Mouse (Mus musculus): ENCODE data around the gene BC034090.

BC034090 gene

DNA sequence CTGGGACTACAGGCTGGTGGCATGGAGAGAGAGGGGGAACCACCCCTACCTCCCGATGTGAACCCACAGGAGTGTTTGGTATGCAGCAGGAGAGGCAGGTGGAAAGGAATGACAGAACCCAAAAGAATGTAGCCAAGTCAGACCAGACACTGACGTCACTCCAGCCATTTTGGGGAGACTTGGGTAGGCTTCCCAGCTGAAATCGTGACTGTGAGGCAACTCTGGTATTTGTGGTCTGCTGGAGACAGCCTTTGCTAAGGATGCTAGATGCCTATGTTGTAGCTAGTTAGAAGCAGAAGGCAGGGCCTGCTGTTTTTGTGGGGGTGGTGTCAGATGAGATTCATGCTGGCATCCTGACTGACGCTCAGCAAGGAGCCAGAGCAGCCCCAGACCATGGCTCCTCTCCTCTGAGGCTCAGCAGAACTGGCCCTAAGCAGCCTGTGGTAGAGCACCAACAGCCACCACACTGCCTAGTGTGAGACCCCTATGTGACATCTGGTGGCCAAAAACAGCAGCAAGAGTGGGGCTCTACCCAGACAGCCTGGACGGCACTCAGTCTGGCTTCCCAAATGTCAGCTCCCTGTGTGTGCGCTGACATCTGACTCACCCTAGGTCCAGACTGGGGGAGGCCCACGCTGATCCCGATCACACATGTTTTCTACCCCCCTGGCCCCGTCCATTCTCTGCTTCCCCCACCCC, 29.0 kb downstream of the BC034090 start:
- DNase-seq (ENCODE audit: low spot score) = no peak

DNA sequence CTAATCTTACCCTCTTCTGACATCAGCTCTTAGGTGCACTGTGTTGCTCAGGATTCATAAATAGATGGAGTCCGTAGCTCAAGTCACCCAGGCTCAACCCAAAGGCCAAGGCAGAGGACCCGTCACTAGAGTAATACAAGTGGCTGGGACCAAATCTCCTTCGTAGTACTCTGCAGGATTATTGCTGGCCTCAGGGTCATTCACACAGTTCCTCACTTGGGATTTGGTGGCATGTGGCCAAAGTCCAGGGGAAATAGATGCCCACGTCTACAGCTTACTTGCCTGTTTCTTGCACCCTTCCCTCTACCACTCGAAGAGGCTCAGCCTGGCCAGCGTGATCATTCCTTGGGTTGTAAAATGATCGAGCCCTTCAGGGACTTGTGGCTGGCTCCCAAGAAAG, 30.3 kb downstream of the BC034090 start:
- no peak for DNase-seq (ENCODE audit: low spot score)

DNA sequence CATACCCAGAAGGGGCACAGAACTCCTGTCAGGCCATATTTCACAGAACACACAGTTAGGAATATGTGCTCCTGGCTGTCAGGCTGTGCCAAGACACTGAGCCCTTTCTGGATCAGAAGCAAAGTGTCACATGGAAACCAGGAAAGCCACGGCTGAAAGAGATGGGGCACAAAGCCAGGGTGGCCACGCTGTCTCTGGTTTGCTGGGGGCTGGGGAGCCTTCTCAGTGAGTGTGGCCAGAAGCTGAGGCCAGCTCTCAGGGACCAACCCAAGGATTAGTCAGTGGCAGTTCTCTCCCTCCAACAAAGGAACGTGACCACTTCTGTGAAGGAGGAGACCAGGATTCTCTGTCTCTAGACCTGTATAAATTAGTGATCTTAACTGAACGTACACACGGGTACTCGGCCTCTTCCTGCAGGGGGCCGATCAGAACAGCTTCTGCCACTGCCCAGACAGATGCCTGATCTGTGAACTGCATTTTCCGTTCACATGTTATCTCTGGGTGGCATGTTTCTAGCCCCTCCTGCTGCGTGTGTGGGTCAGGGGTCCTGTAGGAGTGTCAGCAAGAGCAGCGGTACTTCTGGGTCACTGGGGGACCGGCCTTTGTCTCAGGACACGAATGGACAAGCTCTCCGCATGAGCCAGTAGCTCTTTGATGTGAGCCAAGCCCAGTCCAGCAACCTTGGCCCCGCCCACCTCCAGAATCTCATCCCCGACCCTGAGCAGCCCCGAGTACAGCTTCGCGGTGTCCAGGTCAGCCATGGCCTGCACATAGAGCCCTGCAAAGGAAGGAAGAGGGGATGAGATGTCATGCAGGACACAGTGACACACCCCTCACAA, 31.1 kb downstream of the BC034090 start:
- DNase-seq (ENCODE audit: low spot score) = no peak

DNA sequence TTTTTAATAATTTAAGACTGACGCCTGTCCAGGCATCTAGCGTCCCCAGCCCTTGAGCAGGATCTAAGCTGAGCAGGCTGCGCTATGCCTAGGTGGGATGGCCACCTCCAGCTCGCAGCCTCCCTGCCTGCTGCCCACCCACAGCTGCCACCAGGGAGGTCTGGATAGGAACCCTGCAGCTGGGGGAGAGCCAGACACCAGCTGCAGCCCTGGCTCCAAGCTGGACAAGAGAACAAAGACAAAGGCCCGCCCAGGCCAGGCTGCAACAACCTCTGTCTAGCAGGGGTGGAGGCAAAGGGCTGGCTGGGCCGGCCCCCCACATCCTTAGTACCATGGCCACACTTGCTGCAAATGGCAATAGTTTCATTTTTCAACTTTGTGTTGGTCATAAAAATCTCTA, 31.8 kb downstream of the BC034090 start:
- DNase-seq (ENCODE audit: low spot score) = no peak

DNA sequence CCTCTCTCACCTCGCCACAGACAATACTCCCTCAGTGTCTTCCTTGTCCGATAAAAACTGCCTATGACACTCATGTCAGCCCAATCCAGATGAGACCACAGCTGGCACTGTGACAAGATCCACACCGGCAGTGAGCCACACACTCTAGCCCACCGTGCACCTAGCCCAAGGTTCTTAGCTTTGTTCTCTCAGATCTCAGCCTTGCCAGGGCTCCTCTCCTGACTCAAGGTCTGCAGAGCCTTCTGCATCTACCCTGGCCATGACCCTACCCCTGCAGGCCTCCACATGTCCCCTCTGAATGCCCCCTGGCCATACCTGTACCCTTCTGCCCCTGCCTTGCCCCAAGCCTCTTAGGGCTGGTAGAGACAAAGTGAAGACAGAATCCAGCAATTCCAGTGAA, 32.2 kb downstream of the BC034090 start:
- DNase-seq (ENCODE audit: low spot score) = no peak

DNA sequence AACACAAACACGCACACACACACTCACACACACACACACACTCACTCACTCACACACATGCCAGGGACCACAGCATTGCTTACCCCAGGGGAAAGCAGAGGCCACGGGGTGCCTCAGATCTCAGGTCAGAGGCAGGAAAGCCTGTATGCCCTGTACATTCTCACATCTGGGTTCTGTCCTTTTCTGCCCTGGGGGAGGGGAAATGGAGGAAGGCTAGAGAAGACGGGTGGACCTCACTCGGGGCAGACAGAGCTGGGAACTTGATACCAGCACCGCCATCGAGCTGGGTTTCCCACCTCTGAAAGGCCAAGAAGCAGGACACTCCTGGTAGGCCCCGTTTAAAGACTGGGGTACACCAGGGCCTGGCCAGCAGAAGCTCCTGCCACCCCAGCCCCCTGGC, 33.2 kb downstream of the BC034090 start:
- DNase-seq (ENCODE audit: low spot score) = no peak

DNA sequence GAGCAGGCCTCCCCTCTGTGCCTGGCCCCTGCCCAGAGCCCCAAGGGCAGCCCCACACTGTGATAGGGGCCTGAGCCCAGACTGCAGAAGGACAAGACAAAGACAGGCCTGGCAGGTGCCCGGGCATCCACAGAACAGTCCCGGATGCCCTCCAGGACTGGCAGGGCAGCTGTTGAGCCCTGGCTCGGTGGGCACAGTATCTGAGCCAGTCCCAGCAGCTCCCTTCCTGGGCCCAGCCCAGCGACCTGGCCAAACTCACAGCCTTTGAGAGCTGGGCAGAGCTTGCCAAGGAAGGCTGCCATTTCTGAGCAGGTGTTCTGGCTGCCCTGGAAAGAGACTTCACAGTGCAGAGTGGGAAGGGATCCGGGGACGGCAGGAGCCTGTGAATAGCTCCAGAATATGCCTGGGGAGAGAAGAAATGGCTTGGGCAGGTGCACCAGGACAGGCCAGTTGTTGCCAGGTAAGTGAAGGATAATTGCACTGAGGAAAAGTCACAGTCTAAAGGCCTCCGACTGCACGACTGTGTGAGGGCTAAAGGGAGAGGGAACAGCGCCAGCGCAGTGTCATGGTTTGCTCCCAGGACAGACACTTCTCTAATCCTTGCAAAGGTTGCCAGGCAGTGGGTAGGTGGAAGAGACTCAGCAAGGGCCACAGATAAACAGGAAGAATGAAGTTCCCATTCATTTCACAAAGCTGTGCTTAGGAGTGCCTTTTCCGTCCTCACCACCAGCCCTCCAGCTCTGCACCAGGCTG, 34.1 kb downstream of the BC034090 start:
- no peak for DNase-seq (ENCODE audit: low spot score)

DNA sequence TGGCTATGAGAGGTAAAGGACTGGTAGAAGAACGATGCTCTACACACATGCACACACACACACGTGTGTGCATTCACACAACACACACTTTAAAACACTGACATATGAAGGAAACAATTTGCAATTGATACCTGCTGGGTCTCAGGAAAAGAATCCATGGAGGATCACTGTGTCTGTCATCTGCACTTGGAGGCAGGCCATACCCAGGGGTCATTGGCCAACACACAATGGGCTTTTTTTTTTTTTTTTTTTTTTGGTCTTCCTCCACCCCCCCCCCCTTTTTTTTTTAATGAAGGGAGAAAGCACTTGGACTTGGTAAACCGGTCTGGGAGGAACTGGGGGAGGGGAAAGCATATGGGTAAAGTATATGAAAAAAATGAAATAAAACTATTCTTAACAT, 36.4 kb downstream of the BC034090 start:
- no peak for DNase-seq (ENCODE audit: low spot score)

DNA sequence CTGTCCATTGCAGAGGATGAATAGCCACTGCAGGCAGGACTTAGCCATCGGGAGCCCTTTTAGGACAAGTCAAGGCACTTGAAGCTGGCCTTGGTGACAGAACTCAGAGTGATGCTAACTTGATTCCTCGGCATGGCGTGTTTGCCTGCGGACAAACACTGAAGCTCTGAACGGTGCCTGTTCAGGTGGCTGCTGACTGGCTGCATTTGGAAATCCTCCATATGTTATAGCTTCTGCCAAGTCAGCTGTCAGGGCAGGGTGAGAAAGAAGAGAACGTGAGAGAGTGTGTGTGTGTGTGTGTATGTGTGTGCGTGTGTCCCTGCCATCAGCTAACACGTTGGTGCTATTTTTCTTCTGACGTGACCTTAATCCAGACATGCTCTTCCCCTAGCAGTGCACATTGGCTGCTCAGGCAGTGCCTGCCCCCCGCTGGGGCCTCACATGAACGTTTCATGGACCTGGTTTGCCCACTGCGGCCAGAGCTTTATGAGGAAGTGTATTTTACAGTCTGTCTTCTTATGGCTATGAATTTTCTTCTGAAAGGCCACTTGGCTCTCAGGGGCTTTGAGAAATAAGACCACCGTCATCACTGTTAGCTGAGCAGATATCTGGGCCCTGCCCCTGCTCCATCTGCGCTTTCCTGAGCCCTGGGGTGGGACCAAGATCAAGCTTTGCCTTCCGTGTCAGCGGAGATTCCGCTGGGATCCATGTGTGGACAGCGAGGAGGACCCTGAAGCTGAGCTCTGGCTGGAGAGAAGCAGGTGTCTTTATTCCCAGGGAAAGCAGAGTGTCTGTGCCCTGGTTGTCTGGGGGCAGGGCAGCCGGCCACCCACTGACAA, 38.2 kb downstream of the BC034090 start:
- DNase-seq (ENCODE audit: low spot score) = no peak

DNA sequence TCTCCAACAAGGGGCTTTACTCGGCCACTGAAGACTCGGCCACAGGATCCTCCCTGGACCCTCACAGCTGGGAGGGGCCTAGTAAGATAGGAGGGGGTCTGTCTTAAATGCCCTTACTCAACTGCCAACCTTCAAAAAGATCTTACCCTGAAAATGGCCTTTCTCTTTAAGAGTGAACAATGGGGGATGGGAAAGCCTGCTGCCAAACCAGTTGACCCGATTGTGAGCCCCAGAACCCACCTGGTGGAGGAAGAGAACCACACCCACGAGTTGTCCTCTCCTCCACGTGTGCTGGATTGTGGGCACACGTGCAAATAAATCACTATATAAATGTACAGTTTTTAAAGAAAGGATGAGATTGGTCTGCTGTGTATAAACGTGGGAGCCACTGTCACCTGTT, 38.9 kb downstream of the BC034090 start:
- DNase-seq (ENCODE audit: low spot score) = no peak

DNA sequence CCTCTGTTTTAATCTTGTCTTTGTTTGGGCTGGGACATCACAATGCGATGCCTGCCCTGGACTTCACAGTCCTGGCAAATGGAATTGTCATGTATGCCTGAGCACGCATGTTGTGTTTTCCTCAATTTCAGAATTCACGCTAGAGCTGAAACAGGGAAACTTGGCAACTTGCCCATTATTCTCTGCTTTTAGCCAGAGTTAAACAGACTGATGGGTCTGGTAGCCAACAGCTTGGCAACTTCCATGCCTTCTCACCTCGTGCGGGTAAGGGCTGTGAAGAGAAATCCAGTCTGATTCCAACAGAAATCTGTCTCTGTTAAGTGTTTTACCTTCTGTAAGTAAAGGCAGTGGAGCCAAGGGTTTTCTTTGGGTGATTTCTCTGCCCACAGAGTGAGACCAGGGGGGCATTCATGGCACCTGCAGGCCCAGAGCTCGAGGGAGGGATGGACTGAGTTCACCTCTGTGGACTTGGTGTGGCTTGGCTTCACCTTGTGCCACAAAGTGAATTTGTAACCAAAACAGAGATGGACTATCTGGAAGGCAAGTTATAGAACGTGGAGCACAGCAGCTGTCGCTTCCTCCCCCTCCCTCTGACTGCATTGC, 39.6 kb downstream of the BC034090 start:
- no peak for DNase-seq (ENCODE audit: low spot score)

DNA sequence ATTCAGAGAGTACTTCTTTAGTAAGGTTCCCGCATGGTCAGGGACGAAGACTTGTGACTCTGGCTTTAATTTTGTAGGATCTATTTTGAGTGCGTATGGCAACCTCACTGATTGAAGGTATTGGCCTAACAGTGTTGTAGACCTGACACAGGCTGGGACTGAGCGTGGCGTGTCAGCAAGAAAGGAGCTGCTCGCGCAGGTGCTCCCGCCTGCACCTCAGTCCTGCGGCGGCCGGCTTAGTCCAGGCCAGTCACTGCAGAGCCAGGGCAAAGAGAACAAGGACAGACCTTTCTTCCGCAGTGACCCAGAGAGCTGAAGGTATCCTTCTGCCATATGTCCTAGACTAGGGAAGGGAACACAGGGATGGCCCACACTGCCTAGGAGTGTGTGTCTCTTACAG, 40.3 kb downstream of the BC034090 start:
- no peak for DNase-seq (ENCODE audit: low spot score)

DNA sequence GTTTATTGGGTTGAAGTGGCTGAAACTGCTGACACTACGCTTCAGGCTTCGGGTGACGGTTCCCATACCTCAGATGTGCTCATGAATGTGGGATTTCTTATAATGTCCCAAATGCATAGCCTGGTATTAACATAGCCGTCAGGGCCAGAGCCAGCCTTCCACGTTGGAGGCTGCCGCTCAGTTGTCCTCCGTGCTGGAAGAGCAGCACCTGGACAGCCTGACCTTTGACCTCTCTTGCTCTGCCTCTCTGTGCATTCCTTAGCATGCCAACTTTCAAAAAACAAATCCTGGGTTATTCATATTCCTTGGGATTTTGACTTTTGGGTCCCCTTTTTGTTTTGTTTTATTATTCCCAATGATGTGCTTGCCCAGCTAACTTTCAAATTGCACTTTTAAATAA, 41.1 kb downstream of the BC034090 start:
- DNase-seq (ENCODE audit: low spot score) = no peak

DNA sequence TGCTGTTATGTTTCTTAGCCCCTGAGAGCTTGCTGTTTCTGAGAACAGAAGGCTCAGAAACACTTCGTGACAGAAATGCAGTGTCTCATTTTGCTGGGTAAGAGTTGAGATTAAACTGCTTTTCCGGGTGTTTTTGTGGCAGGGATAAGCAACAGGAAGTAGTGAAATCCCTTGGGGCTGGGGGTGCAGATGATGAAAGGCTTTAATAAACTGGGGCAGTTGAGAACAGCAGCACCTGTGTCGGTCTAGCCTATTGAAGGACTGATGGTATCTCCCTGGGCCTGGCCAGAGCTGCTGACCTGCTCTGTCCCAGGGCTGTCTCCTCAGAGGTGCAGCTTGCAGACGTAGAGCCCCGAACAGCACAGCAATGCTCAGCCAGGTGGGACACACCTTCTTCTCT, 41.8 kb downstream of the BC034090 start:
- DNase-seq (ENCODE audit: low spot score) = no peak

DNA sequence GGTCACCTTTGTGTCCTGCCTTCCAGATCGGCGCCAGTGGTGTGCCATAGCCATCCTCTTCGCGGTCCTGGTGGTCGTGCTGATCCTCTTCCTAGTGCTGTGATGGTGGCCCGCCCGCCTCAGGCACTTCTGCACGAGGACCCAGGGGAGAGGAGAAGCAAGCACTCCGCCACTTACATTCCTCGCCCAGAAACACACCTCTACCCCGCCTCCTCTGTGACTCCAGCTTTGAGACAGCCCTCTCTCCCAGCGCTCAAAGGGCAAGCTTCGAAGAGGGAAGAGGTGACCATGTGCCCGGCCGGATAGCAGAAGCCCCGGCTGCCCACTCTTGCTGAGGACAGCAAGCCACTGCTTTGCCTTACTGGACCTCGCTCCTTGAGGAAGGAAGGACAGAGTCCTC, 42.3 kb downstream of the BC034090 start:
- no peak for DNase-seq (ENCODE audit: low spot score)

DNA sequence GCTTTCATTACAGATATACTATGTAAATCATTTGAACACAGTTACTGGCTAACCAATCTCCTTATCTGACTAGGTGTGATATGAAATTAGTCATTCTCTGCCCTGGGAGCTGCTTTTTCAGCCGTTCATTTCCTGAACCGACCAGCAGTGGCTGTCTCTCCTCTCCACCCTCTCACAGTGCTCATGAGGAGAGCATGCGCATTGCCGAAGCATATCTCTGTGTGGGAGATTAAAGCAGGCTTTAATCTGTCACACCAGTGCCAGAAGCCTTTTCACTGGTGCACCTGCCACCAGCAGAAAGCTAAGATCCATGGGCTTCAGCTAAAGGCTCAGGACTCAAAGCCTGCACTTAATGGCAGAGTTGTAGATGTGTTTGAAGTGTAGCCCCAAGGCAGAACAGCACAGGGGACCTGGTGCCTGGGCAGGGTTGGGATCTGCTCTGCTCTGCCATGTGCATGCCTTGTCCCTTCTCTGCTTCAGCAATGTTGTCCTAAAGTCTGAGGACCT, 42.8 kb downstream of the BC034090 start:
- no peak for DNase-seq (ENCODE audit: low spot score)

DNA sequence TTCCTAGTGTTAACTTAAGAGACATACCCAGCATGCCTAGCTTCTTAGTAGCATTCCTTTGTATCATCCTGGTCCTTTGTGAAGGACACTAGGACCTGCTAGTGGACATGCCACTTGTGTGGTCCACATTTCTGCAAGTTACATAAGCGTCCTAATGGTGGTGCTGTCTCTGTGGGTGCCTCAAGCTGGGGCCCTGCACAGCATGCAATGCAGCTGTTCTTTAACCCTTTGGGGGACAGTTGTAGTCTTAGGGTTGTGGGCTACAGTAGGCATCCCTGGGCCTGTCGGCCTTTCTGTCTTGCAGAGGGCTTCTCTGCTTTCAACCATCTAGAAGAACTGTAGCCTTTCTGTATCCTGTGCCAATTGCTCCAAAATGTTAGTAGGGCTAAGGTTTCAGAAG, 43.3 kb downstream of the BC034090 start:
- no peak for DNase-seq (ENCODE audit: low spot score)

DNA sequence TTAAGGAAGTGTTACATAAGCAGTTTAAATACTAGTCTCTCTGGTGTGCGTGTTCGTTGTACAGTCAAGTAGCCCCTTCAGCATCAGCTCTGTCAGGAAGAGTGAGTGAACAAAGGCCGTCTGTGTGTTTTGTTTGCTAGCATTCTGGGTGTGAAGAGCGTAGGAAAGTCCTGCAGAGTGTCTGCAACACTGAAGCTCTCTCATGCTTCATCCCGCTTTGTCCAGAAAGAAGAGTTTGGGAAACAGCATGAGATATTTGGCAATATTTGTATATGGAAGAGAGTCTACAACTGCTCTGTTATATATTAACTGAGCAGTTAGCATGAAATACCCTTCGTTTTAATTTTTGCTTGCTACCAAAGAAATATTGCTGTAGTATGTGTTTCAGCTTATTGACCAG, 44.7 kb downstream of the BC034090 start:
- DNase-seq (ENCODE audit: low spot score) = no peak

DNA sequence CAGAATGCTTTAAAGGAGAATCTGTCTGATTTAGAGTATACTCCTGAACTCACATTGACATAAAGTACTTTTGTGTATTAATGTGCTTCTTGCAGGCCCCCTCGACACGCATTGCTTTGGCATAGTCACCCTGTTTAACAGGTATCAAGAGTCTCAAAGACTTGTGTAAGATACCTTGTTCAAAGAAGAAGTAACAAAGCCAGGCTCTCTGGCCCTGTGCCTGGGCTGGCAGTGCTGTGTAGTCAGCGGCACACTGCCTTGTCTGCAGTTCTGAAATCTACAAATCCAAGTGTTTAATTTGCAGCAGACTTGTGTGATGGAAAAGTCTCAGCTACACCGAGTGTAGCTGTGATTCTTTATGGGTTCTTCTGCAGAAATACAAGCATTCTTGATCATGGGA, 47.6 kb downstream of the BC034090 start:
- DNase-seq (ENCODE audit: low spot score) = no peak

DNA sequence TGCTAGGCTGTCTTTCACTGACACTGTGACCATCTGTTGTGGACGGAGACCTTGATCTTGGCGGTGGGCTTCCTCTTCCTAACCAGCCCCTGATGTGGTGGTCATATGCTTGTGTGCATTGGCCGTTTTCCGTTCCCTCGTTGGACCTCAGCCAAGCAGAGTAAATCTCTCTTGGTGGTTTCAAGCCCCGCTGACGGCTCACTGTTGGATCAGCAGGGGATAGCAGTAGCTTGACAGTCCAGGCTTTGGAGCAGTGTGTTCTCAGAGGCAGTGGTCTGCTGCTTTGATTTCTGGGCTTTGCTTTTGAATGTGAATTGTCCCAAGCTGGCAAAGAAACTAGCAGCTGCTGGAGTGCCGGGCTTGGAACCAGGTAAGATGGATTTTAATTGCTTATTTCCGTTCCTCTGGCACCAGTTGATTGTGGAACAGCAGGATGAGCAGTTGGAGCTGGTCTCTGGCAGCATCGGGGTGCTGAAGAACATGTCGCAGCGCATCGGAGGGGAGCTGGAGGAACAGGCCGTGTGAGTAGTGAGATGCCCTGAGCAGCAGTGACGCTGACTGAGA, 51.4 kb downstream of the BC034090 start:
- no peak for DNase-seq (ENCODE audit: low spot score)

DNA sequence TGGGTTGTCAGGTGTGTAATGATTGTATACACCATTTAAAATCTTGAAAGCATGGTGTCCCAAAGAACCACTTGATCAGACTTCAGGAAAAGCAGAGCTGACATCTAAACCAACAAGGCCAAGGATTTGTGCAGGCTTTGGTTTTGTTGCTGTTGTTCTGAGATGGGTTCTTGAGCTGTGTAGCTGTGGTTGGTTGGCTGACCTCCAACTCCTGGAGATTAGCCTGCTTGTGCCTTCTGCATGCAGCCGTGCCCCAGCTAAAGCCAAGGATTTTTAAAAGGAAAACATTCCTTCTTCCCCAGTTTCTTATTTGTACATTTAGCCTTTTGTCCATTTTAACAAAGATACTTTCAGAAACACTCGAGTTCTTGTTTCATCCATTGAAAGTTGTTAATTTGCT, 52.6 kb downstream of the BC034090 start:
- peak; percentile 63 for DNase-seq (ENCODE audit: low spot score)
